Mouse (Mus musculus) MEL (cell line): ENCODE results near the gene Rims1. TPM values are rescaled to one million over a fixed set of nuclear protein-coding genes. Genes with fewer than 3 reads are reported as not detected.

Experiments used
- DNase-seq: peaks from one replicate; pipeline ENCODE4 v3.0.0; 2011; ENCODE audit warnings: low read depth, low spot score
- H3K27ac ChIP-seq: 2 replicates; pipeline ENCODE4 v1.5.1; 2012; ENCODE audit warnings: low read depth, mild to moderate bottlenecking, control low read depth, low read length, moderate library complexity; ENCODE audit not compliant: control insufficient read depth
- H3K27me3 ChIP-seq, 2 experiments: fragments of 150-350 bp in 1 of 2; sonication (generic) in 1 of 2; 2 replicates each; pipeline ENCODE4 v1.6.1; 2012; ENCODE audit warnings: low read length in 2 of 2, mild to moderate bottlenecking in 2 of 2, improper control_type of control experiment in 1 of 2, moderate library complexity in 1 of 2; ENCODE audit not compliant: insufficient read depth in 2 of 2, control insufficient read depth in 1 of 2
- H3K36me3 ChIP-seq, 2 experiments: 2 replicates each; pipeline ENCODE4 v1.6.1; 2012 to 2014; ENCODE audit warnings: low read length in 2 of 2, improper control_type of control experiment in 1 of 2, inconsistent platforms in 1 of 2, mild to moderate bottlenecking in 1 of 2; ENCODE audit not compliant: insufficient read depth in 2 of 2, control insufficient read depth in 1 of 2
- H3K4me1 ChIP-seq, 2 experiments: fragments of 150-350 bp in 1 of 2; sonication (generic) in 1 of 2; 2 replicates each; pipeline ENCODE4 v1.6.1; 2012; ENCODE audit warnings: low read length in 2 of 2, improper control_type of control experiment in 1 of 2, mild to moderate bottlenecking in 1 of 2; ENCODE audit not compliant: insufficient read depth in 2 of 2, control insufficient read depth in 1 of 2
- H3K4me3 ChIP-seq, 2 experiments: fragments of 150-350 bp in 1 of 2; sonication (generic) in 1 of 2; 2 replicates each; pipeline ENCODE4 v1.5.1; 2012; ENCODE audit warnings: low read depth in 2 of 2, low read length in 2 of 2, mild to moderate bottlenecking in 2 of 2, moderate library complexity in 2 of 2, control low read depth in 1 of 2, improper control_type of control experiment in 1 of 2; ENCODE audit not compliant: control insufficient read depth in 1 of 2, insufficient read depth in 1 of 2
- H3K79me2 ChIP-seq: 2 replicates; pipeline ENCODE4 v1.6.1; 2012; ENCODE audit warnings: mild to moderate bottlenecking, low read length, moderate library complexity; ENCODE audit not compliant: control insufficient read depth, poor library complexity, insufficient read depth
- H3K9ac ChIP-seq: 2 replicates; pipeline ENCODE4 v1.6.1; 2012; ENCODE audit warnings: low read depth, mild to moderate bottlenecking, control low read depth, low read length, moderate library complexity; ENCODE audit not compliant: control insufficient read depth, poor library complexity, severe bottlenecking
- H3K9me3 ChIP-seq: fragments of 150-350 bp; sonication (generic); replicated peaks from 2 replicates; pipeline ENCODE4 v1.6.1; 2012; ENCODE audit warnings: mild to moderate bottlenecking, low read length, improper control_type of control experiment, moderate library complexity; ENCODE audit not compliant: insufficient read depth
- BHLHE40 ChIP-seq: IDR thresholded peaks from 2 replicates; pipeline ENCODE4 v1.6.1; 2012; ENCODE audit warnings: low read depth, mild to moderate bottlenecking, inconsistent platforms, low read length, improper control_type of control experiment, borderline replicate concordance
- CHD2 ChIP-seq: IDR thresholded peaks from 2 replicates; pipeline ENCODE4 v1.6.1; 2011; ENCODE audit warnings: low read length, improper control_type of control experiment
- ELF1 ChIP-seq: IDR thresholded peaks from 2 replicates; pipeline ENCODE4 v1.6.1; 2014; ENCODE audit warnings: low read depth, mild to moderate bottlenecking, inconsistent platforms, low read length, improper control_type of control experiment, moderate library complexity
- GABPA ChIP-seq: IDR thresholded peaks from 2 replicates; pipeline ENCODE4 v1.6.1; 2012; ENCODE audit warnings: low read depth, mild to moderate bottlenecking, inconsistent platforms, low read length, improper control_type of control experiment, moderate library complexity
- GATA1 ChIP-seq: IDR thresholded peaks from 2 replicates; pipeline ENCODE4 v1.6.1; 2011; ENCODE audit warnings: low read depth, low read length, improper control_type of control experiment
- HCFC1 ChIP-seq: IDR thresholded peaks from 2 replicates; pipeline ENCODE4 v1.6.1; 2012; ENCODE audit warnings: low read depth, mild to moderate bottlenecking, inconsistent platforms, low read length, improper control_type of control experiment, moderate library complexity
- KAT2A ChIP-seq: conservative IDR thresholded peaks from 2 replicates; pipeline ENCODE4 v1.6.1; 2012; ENCODE audit warnings: low read depth, low read length, improper control_type of control experiment, inconsistent platforms
- MAFK ChIP-seq: IDR thresholded peaks from 2 replicates; pipeline ENCODE4 v1.6.1; 2011; ENCODE audit warnings: low read depth, mild to moderate bottlenecking, low read length, improper control_type of control experiment, borderline replicate concordance
- MAX ChIP-seq: IDR thresholded peaks from 2 replicates; pipeline ENCODE4 v1.6.1; 2011; ENCODE audit warnings: low read length, improper control_type of control experiment
- MAZ ChIP-seq: IDR thresholded peaks from 2 replicates; pipeline ENCODE4 v1.6.1; 2012; ENCODE audit warnings: low read depth, mild to moderate bottlenecking, inconsistent platforms, low read length, improper control_type of control experiment
- MEF2A ChIP-seq: IDR thresholded peaks from 2 replicates; pipeline ENCODE4 v1.6.1; 2014; ENCODE audit warnings: low read depth, mild to moderate bottlenecking, inconsistent platforms, low read length, improper control_type of control experiment; ENCODE audit not compliant: poor library complexity, insufficient replicate concordance, severe bottlenecking; ENCODE audit errors: extremely low read depth
- MYB ChIP-seq: IDR thresholded peaks from 2 replicates; pipeline ENCODE4 v1.6.1; 2011; ENCODE audit warnings: mild to moderate bottlenecking, low read depth, low read length, improper control_type of control experiment
- MYC ChIP-seq: IDR thresholded peaks from 2 replicates; pipeline ENCODE4 v1.6.1; 2011; ENCODE audit warnings: low read depth, mild to moderate bottlenecking, low read length, improper control_type of control experiment, moderate library complexity
- NRF1 ChIP-seq: IDR thresholded peaks from 2 replicates; pipeline ENCODE4 v1.6.1; 2014; ENCODE audit warnings: low read depth, mild to moderate bottlenecking, inconsistent platforms, low read length, improper control_type of control experiment, moderate library complexity; ENCODE audit not compliant: poor library complexity, insufficient read depth, severe bottlenecking
- POLR2A ChIP-seq, 2 experiments: IDR thresholded peaks; 2 replicates each; pipeline ENCODE4 v1.6.1; 2011 to 2012; ENCODE audit warnings: low read length in 2 of 2, mild to moderate bottlenecking in 2 of 2, control low read depth in 1 of 2, improper control_type of control experiment in 1 of 2, low read depth in 1 of 2, moderate library complexity in 1 of 2; ENCODE audit not compliant: control insufficient read depth in 1 of 2, insufficient read depth in 1 of 2, poor library complexity in 1 of 2
- POLR2AphosphoS2 ChIP-seq: IDR thresholded peaks from 2 replicates; pipeline ENCODE4 v1.6.1; 2011; ENCODE audit warnings: low read length, improper control_type of control experiment
- POLR2AphosphoS5 ChIP-seq: IDR thresholded peaks from 2 replicates; pipeline ENCODE4 v1.6.1; 2012; ENCODE audit warnings: low read depth, borderline replicate concordance, mild to moderate bottlenecking, inconsistent platforms, low read length, moderate library complexity, mixed read lengths
- SIN3A ChIP-seq: IDR thresholded peaks from 2 replicates; pipeline ENCODE4 v1.6.1; 2012; ENCODE audit warnings: low read length, improper control_type of control experiment, inconsistent platforms
- UBTF ChIP-seq: IDR thresholded peaks from 2 replicates; pipeline ENCODE4 v1.6.1; 2012; ENCODE audit warnings: low read depth, mild to moderate bottlenecking, inconsistent platforms, low read length, improper control_type of control experiment, moderate library complexity, borderline replicate concordance; ENCODE audit not compliant: insufficient read depth
- ZC3H11A ChIP-seq: IDR thresholded peaks from 2 replicates; pipeline ENCODE4 v1.6.1; 2012; ENCODE audit warnings: low read depth, mild to moderate bottlenecking, inconsistent platforms, low read length, improper control_type of control experiment
- ZKSCAN1 ChIP-seq: IDR thresholded peaks from 2 replicates; pipeline ENCODE4 v1.6.1; 2012; ENCODE audit warnings: low read depth, mild to moderate bottlenecking, inconsistent platforms, low read length, improper control_type of control experiment, moderate library complexity
- ZMIZ1 ChIP-seq: IDR thresholded peaks from 2 replicates; pipeline ENCODE4 v1.6.1; 2012; ENCODE audit warnings: low read depth, mild to moderate bottlenecking, inconsistent platforms, low read length, improper control_type of control experiment, moderate library complexity
- ZNF384 ChIP-seq: IDR thresholded peaks from 2 replicates; pipeline ENCODE4 v1.6.1; 2012; ENCODE audit warnings: low read depth, mild to moderate bottlenecking, inconsistent platforms, low read length, improper control_type of control experiment
- polyA plus RNA-seq, 2 experiments: library from polyadenylated mRNA; stranded (reverse) in 1 of 2; unstranded in 1 of 2; fragments of >175 nt in 1 of 2; fragments of >200 nt in 1 of 2; gene quantifications; 2 replicates each; pipeline versions ENCODE4 v1.2.1 to v1.2.4; 2012; ENCODE audit warnings: low replicate concordance in 2 of 2, low read depth in 1 of 2; ENCODE audit not compliant: insufficient read length in 2 of 2, insufficient read depth in 1 of 2, missing spikeins in 1 of 2
- total RNA-seq: library from RNA; depleted of rRNA; stranded (reverse); fragments of 300-350 nt; gene quantifications from 2 replicates; pipeline ENCODE4 v1.2.3, GENCODE M21; 2012

Gene Rims1
- total and polyA plus RNA-seq, 3 experiments: 0.31 TPM; not detected in 2

- no peak for DNase-seq
- Histone ChIP-seq H3K9me3 (no peaks in the 10 kb centered on the region), H3K4me3 (no peak overlapping the region), H3K9ac (no peak overlapping the region), H3K27ac (no peak overlapping the region), H3K27me3 (no peaks in the 10 kb centered on the region), H3K36me3 (no peaks in the 10 kb centered on the region), H3K4me1 (no peaks in the 10 kb centered on the region), H3K79me2 (no peaks in the 10 kb centered on the region)
- TF ChIP-seq HCFC1 (no peak), MYB (no peak), ZC3H11A (no peak), MAX (no peak), KAT2A (no peak), UBTF (no peak), GATA1 (no peak), MYC (no peak)
These were observed 217.9 kb downstream of the Rims1 start for GRCm38 (mm10) chr1:22587859-22588383.

GRCm38 (mm10) chr1:22585560-22585959 lies 220.2 kb downstream of the Rims1 start:
- TF ChIP-seq BHLHE40: no peak

GRCm38 (mm10) chr1:22579470-22579869 lies 226.3 kb downstream of the Rims1 start:
- H3K4me3 ChIP-seq: no peak overlapping the region
- no peaks in the 10 kb centered on the region for H3K36me3 ChIP-seq
- DNase-seq: no peak
- H3K4me1 ChIP-seq: no peaks in the 10 kb centered on the region
- H3K79me2 ChIP-seq: no peaks in the 10 kb centered on the region
- H3K9ac ChIP-seq: no peak overlapping the region
- TF ChIP-seq ZNF384 (no peak), UBTF (no peak), HCFC1 (no peak), MEF2A (no peak), ELF1 (no peak), MAZ (no peak), POLR2AphosphoS2 (no peak), BHLHE40 (no peak), ZKSCAN1 (no peak), NRF1 (no peak), ZMIZ1 (no peak), MAFK (no peak), CHD2 (no peak), KAT2A (no peak), SIN3A (no peak), MAX (no peak), POLR2AphosphoS5 (no peak), POLR2A (IDR thresholded peaks at IDR 0.05; ENCODE audit: control insufficient read depth in 1 of 2, insufficient read depth in 1 of 2, low read depth in 1 of 2, low read length in 2 of 2, poor library complexity in 1 of 2) (no peak), GABPA (no peak)
- no peaks in the 10 kb centered on the region for H3K27me3 ChIP-seq
- no peaks in the 10 kb centered on the region for H3K9me3 ChIP-seq
- no peak overlapping the region for H3K27ac ChIP-seq

More at GRCm38 (mm10) chr1:22585560-22585959, 220.2 kb downstream of the Rims1 start:
- Histone ChIP-seq H3K27ac (no peak overlapping the region), H3K4me3 (no peak overlapping the region), H3K27me3 (no peaks in the 10 kb centered on the region), H3K79me2 (no peaks in the 10 kb centered on the region), H3K9me3 (no peaks in the 10 kb centered on the region), H3K36me3 (no peaks in the 10 kb centered on the region), H3K9ac (no peak overlapping the region), H3K4me1 (no peaks in the 10 kb centered on the region)
- no peak for DNase-seq
